Mouse (Mus musculus): ENCODE data around the gene Apbb2.

Apbb2 gene

DNA sequence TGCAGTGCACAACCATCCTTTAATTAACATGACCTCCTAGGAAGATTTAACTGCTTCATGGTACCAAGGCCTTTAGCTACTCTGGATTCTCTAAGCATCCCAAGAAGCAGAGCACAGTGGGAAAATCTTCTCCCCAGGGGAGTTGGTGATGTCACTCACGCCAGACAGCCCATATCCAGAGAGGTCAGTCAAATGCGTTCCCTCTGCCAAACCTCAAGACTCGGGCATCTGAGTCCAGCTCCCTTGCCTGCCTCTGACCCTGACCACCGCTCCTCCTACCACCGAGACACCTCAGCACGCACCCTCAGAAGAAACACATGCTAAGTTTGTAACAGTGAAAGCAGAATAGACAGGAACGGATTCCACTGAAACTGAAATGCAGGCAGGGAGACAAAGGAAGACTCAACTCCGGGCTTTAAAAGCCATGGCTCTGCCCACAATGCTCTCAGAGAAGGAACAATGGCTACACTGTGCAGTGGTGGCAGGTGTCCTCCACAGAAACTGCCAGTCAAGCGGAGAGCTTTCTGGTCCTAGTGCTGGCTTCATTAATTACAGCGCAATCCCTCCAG lies 72.9 kb downstream of the Apbb2 start:
- no peak for DNase-seq

DNA sequence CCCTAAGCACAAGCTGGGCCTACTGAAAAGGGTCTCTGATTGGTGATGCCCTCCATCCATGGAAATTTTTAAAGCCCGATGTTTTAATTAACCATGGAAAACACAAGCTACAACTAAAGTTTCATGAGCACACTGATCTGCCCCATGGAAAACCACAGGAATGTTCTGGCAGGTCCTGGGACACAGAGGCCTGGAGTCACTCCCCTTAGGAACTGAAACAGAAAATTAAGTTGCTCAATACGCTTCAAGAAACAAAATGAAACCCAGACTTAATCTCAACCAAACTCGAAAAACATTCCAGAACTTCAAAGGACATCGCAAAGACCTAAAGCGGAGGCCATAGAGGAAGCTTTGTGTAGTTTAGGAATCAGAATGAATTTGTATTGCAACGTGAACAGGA lies 74.8 kb downstream of the Apbb2 start:
- no peak for DNase-seq

DNA sequence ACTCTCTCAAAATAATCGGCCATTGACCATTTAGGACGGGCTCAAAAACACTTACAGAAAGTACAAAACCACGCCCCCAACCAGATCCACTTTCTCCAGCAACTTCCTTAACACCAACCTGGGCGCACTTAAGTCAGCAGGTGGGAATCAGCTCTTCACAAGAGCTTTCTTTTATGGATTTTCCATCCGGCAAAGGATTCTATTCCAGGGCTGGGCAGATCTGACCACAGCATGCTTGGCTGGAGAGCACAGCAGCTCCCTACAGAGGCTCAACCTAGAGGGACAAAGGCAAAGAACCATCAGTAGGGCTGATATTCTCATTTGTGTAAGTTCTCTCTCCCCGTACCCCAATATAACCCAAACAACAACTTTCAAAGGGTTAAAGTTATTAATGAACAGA lies 75.2 kb downstream of the Apbb2 start:
- no peak for DNase-seq

DNA sequence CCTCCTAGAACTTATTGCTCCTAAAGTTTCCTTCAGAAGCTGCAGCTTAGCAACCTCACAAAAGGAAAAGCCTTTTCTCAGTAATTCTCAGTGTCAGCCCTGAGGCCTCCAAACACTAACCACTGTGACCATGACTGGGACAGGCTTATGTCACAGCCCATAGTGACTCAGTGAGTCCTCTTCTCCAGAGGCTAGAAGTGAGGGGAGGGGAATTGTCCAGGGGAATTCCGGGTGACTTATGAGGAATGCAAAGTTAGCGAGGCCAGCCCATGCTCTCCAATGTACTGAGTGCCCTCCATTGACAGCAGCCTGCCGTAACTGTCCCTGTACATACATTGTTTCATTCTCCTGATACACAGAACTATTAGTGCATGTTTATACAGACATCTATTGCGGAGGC lies 76.1 kb downstream of the Apbb2 start:
- no peak for DNase-seq

DNA sequence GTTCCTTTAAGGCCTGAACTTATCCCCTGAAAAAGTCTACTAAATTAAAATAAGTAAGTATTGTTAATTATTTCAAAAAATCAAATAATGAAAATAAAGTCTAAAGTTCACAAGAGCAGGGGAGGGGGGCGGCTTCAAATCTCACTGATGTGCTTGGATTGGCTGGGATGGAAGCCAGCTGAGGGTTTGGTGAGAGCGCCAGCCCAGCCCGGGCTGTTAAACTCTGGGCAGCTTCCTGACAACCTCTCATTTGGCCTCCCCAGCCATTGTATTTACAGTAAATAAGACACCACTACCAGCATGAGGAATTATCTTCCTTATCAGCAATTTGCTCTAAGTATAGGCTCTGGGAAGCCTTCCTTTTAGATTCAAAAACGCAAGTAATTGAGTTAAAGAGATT lies 77.2 kb downstream of the Apbb2 start:
- no peak for DNase-seq

DNA sequence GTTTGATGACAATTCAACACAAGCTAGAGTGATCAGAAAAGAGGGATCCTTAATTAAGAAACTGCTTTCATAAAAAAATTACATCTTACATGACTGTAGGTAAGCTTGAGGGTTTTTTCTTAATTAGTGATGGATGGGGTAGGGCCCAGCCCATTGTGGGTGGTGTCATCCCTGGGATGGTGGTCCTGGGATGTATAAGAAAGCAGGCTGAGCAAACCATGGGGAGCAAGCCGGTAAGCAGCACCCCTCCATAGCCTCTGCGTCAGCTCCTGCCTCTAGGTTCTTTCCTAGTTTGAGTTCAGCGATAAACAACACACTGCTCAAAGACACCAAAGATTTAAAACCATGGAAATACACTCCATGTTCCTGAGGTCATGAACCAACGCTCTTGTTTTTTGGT lies 78.3 kb downstream of the Apbb2 start:
- no peak for DNase-seq

DNA sequence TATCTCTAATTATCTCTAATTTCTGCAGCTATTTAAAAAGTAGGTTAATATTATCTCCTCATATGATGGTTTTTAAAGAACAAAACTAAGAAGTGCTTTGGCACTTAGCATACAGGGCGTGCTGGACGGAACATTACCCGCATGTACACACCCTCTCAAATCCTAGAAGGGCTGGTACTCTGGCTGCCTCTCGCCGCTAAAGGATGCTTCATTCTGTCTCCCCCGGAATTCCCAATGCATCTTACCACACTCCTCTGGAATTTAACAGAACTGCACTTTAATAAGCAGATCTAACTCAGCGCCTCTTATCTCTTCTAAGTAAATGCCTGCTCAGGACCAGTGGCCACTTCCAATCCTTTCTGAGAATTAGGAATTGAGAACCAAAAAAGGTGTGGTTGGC lies 80.8 kb downstream of the Apbb2 start:
- no peak for DNase-seq

DNA sequence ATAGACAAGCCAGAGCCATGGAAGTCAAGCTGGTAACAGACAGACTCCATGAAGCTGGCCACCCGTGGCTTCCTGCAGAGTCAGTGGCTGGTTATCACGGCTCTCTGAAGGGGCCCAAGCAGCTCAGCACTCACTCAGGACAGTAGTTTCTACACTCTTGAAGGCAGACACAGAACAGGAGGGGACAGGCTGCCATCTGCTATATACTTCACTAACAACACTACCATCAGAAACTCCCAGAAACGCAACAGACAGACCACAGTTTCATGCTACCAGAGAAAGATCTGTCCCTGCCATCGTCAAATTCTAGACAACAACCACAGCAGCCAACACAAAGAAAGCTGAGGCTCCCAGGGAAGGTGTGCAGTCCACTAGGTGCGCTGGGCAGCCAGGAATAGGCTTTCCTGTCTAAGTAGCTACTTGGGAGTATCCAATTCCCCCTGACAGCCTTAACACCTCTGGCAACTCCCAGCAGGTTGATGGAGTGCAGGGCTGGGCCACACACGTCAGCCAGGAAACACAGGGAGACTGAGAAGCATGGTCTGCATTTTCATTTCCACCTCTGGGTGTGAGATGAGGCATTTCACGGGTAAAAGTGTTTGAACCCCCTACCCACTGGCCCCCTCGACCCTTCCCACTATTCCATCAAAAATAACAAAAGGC lies 81.8 kb downstream of the Apbb2 start:
- DNase-seq: no peak

DNA sequence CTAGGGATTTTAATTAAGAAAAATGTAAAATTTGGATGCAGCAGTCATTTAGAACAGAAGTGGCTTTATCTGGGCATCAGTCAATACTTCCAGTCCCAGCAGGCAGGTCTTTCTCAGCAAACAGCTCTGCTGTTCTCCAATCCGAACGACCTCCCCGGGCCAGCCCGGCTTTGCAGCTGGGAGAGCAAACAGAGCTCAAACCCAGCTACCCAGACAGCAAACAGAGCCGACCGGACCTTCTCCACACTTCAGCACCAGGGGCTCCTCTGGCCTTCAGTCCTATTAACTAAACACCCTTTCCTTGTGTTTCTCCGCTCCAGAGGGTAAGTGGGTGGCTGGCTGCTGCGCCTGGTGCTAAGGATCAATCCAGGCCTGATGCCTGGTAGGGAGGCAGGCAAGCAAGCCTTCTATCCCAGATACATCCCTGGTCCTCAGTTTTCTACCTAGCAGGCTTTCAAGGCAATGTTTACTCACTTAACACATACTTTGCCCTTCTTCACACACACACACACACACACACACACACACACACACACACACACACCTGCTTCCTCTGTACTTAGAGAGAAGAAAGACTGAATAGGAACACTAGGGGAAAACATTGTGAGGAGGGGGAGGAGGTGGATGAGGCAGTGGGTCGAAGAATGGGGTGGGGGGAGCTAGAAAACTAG lies 82.9 kb downstream of the Apbb2 start:
- DNase-seq: no peak

DNA sequence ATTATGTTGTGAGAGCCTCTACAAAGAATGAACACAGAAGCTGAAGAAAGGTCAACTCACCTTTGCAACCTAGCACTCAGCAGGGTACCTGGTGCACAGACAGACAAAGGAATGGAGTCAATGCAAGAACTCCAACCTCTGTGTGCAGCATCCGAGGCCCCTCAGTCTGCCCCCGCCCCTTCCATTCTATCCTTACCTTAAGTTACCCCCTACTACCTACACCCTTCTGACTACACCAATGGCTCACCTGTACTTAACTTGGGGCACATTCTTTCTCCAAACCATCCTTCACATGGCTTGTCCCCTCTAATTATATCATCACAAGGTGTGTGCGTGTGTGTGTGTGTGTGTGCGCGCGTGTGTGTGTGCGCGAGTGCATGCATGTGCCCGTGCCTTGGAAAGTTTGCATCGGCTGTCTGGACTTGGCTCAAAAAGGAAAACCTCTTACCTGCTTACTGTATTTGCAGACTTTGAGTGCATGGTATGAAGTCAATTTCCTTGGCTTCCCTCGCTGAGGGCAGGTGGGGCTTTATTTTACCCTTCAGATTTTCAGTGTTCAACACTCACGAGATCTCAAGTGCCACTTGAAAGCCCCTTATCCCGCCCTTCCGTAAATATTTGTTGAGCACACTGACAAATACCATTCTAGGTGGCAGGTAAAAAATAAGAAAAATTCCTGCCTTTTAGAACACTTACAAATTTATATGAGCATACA lies 84.7 kb downstream of the Apbb2 start:
- DNase-seq: no peak

DNA sequence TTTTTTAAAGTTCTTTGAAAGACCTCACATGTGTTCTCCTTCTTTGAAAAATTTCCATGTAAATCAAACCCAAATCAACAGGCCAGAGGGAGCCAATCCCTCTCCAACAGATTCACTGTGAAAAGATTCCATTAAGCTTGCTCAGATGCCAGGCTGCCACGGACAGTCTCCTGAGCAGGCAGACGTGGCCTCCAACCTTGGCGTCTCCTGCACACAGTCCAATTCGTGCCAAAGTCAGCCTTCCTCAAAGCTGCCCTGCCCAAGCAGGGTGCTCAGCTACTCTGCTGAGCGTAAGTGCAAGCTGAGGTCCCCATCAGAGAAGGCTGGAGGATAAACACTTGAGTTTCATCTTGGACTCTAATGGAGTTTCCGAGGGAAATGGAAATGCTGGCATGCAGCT lies 85.8 kb downstream of the Apbb2 start:
- peak; percentile 72 for DNase-seq

DNA sequence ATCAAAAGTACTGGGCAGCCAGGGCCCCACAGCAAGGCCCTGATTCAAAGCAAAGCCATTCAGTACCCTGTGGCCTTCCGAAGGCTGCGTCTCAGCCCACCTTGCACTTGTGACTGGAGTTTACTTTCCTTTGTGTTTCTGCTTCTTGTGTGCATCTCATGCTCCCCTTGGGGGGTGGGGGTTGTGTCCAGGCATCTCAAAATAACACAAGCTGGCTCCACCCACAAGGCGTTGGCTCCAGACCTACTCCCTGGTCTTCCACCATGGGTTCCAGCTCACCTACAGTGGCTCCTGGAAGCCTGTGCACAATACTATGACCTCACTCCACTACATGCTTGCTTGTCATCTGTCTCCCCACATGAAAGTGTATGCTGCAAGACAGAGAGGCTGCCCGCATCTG lies 88.2 kb downstream of the Apbb2 start:
- DNase-seq: no peak

DNA sequence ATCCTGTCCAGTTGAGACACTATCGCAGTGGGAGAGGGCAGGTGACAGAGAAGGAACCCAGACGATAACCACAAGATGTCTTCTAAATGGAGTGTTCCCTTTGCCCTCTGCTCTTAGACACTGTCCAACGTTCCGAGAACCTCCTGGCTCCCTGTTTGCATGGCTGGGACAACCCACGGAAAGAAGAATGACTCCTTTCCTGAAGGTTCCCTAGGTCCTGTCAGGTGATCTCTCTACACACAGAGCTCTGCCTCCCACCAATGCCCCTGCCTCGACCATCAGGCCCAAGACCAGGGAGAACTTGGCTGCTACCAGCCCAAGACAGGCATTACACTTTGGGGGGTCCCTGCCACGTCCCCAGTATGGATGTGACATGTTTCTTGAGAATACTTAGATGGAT lies 89.0 kb downstream of the Apbb2 start:
- DNase-seq: no peak

DNA sequence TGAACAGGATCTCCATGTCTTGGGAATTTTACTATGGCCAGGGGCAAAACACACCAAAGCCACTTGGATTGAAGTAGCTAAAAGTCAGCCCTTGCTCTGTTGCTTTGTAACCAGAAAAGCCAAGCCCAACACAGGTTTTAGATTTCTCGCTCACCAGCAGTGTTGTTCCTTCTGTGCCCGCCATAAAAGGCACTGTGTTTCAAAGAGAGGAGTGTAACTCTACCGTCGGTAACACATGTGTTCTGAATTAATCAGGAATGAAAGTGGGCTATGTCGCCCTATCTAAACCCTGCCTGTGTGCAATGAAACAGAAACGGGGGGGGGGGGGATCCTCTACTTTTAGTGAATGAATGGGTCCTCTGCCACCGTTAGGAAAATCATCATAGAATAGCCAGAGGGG lies 90.0 kb downstream of the Apbb2 start:
- no peak for DNase-seq

DNA sequence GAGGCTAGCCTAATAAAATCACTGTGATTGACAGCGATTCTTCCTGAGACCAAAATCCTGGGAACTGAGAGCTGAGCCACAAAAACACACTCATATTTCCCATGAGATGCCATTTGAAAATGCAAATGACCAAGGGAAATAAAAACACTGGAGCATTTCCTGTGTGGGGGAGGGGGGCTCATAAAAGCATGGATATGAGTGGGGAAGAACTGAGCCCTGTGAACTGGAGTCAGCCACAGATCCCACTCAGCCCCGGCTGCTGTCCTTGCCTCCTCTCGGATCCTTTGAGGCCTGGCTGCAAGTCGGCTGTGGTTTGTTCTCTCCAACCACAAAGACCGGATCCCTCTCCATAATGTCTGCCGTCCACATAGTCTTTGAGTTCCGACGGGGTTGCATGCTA lies 91.5 kb downstream of the Apbb2 start:
- no peak for DNase-seq

DNA sequence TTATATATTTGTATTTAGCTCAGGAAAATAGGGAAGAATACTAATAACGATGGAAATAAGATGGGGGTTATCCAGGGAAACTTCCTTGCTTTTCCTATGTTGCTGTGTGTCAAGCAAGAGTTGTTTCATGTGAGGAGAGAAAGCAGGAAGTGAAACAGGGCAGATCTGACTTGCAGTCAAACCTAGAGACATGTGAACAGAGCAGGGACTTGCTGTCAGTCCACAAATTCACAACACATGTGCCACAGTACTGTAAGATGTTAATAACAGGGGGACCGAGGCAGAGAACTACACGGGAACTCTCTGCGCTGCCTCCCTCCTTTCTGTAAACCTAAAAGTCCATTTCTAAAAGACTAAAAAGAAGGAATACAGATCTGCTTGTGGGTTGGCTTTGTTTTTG lies 93.6 kb downstream of the Apbb2 start:
- DNase-seq: no peak

DNA sequence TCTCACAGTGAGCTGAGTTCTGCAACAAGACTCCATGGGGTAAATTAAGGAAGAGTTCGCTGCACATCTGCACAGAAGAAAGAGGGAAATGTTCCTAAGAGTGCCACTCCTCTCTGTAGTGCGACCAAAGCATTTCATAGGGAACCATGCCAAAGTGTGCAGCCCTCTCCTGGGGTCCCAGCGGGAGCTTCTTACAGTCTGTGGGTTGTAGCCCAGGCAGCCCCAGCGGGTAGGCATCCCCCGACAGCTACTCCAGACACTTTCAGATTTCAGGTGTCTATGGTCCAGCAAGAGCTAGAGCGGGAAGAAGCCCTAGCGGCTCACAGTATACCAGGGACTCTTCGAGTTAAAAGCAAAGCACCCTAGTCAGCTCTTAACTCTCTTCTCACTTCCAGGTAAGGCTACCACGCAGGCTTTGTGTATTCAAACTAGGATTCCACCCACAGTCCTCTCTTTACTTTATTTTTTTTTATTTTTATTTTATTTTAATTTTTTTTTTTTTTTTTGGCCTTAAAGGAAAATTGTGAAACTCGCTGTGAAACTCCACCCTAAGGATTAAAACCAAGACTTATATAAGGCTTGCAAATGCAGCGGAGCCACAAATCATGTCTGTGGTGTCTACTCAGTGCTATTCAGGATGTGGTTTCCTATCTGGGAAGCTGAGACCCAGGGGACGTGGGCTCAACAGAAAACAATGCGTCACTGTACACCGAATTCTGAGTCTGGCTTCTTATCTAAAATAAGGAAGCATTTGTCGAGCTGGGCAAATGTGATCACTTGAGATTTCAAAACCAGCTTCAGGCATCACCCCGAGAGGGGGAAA lies 94.7 kb downstream of the Apbb2 start:
- DNase-seq: no peak

DNA sequence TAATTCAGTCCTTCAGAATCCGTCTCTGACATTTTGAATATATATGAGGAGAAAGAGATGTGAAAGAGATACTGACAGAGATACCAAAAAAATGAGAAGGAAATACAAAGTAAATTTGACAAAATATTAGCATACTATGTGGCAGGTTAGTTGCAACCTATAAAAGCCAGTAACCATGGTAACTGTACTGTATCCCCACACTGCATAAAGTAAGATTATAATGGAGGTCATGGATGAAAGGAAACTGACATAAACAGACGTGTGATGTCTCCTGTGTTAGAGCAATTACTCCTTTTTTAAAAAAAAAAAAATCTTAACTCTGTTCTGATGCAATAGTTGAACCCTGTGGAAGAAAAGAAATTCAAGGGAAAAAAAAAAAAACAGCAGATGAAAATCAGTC lies 97.3 kb downstream of the Apbb2 start:
- no peak for DNase-seq

DNA sequence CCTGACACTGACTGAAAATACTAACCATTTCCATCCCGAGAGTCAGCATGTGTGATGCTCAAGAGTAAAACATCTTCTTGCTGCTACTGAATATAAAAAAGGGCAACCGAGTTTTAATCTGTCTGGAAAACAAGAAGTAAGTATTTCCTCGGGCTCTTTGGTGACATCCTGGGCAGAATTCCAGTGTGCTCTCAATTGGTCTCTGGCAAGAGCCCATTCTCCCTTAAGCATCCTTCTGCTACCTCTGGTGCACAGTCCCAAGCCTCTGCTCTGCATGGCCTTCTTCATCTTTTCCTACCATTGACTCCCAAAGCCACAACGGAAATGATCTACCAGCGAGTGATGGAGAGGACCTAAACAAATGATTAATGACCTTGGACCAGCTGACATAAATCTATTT lies 99.1 kb downstream of the Apbb2 start:
- no peak for DNase-seq

DNA sequence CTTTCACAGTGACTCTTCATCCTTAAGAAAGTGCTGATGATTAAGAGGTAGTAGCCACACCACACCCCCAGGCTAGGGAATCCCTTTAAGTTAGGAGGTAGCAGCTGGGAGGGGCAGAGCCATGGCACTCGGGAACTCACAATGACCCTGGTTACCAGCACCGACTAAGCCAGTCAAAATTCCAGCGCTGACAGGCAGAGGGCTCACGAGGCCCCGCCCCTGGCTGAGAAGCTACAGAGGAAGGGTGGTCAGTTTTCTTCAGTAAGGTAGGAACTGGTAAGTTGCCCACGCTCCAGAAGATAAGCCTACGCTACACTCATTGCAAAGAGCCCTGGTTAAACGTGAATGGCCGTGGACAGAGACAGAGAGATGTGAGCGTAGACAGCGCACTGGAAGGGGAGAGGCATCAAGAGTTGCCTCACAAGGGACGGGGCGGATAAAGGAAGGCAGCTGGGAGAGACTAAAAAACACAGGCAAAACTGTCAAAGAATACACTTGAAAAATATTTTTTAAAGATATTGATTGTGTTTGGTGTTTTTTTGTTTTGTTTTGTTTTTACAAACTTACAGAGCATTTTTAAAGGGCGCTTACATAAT lies 100.1 kb downstream of the Apbb2 start:
- no peak for DNase-seq

DNA sequence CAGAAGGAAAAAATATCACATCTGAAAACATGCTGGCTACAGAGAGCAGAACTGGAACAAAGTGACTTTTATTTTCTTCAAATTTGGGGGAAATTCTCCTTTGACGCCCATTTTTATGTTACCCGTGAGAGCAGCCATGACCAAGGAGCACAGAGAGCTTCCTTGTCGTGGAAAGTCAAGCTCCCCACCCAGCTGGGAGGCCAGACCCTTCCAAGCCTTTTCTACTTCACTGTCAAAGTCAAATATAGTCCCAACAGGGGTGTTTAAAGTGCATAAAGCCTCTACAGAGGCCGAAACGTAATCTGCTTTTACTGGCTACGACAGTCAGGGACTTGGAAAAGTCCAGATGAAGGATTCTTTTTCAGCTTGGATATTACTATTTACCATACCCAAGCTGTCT lies 101.1 kb downstream of the Apbb2 start:
- DNase-seq: no peak

DNA sequence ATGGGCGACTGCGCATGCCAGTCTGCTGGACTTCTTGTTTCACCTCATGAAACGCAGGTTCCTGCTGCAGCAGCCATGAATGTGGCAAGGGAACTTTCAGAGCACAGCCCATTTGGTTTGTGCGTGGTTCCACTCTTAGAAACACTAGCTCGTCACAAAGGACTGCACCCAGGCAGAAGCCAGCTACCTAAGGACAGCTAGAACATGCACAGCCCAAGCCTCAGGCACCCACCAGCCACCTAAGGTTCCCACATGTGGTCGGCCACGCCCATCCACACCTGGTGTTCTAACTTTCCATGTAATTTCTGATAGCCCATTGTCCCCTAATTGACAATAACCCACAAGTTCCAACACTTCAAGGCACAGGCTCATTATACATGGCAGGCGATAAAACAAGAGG lies 102.3 kb downstream of the Apbb2 start:
- DNase-seq: no peak

DNA sequence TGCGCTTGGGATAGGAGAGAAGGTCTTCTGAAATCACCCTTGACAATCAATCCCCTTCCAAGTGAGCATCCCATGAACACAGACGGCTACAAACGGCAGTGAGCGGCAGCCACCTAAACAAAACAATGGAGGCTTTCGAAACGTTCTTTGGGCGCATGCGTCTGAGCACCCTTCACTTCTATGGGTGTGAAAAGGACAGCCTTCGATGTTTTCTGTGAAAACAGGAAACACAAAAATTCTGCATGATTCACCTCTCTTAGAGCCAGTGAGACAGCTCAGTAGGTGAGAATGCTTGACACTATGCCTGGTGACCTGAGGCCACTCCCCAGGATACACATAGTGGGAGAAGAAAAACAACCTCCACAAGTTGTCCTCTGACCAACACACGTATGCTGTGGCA lies 103.3 kb downstream of the Apbb2 start:
- no peak for DNase-seq

Measured in cerebellum, adult 11-12 months (tissue).